Mouse (Mus musculus) cerebellum, postnatal 4 days (tissue): Measurements from ENCODE around the gene Lmcd1.
A peak's percentile ranks its signal among the peaks of the same experiment; 100 is the strongest.

Experiments
- DNase-seq, 2 experiments: peaks; one replicate each; pipeline ENCODE4 v3.0.0; 2022; ENCODE audit warnings: low spot score in 2 of 2, mixed read lengths in 1 of 2

The Lmcd1 gene

DNA sequence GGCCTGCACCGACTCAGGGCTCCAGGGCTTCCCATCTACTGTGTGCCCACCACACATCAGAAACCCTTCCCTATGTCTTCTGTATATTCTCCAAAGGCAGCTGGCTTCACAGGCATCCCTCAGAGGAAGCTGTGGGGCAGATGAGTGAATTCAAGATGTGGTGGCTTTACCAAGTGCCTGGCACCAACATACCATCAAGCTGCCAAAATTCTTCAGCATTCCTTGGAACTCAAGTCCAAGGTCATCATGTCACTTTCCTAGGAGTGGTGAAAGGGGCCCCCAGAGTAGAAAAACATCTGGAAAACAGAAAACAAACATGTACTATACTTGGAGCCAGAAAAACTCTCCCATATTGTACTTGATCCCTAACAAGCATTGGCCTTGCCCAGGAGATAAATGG, 85.8 kb downstream of the Lmcd1 start:
- DNase-seq, result no peak

DNA sequence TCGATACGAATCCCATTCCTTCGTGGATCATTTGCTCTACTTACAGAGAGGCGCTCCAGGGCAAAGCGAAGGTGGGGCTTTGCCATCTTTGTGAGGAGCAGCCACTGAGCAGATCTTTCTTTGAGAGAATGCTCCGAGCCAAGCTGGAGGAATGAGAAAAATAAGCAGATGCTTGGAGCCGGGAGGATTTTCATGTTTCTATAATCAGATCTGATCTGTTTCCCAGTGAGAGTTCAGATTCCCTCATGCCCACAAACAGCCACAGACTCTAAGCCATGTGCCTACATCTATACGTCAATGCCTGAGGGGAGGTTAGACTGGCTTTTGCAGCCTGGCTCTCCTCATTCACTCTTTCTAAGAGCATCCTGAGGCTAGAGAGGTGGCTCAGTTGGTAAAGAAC, 87.1 kb downstream of the Lmcd1 start:
- DNase-seq, result no peak

DNA sequence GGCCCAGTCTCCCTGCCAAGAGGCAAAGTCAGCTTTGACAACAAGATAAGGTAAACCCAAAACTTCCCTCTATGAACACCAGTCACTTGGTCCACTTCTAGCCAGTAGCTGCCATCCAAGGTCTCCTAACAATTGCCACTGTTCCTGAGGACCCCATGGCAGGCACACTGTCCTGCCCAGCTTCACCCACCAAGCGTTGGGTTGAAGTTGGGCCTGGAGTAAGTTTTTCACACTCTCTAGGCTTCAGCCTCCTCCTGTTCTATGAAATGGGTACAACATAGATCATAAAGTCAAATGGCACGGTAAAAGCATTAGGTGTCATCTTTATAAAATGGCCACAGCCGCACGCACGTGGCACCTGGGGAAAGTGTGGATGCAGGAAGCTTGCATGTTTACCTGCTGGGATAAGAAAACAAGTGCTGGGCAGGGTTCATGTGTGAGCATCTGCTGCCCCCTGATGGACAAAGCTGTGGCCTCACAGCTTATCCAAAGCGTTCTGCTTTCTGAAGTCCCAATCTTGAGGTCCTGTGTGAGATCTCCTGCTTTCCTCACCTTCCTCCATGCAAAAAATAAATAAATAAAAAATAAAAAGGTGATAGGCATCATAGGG, 88.9 kb downstream of the Lmcd1 start:
- peak; percentile 70 to 78 for DNase-seq

DNA sequence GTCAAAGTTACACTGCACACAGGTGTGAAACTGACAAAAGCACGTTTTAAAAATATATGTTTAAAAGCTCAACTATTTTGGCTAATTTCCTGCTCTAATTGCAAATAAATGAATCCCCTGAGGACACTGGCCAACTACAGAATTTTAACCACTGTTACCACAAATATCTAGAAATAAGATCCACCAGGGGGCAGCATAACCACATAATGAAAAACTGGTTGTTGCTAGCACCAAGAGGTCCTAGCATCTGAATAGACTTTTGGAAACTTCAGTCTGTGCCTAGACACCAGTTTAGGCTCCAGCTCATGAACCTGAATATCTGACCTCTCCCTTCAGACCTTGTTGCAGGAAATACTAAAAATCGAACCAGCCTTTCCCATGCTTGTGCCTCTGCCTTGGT, 91.0 kb downstream of the Lmcd1 start:
- DNase-seq, result peak in 1 of 2 experiments; percentile 42

DNA sequence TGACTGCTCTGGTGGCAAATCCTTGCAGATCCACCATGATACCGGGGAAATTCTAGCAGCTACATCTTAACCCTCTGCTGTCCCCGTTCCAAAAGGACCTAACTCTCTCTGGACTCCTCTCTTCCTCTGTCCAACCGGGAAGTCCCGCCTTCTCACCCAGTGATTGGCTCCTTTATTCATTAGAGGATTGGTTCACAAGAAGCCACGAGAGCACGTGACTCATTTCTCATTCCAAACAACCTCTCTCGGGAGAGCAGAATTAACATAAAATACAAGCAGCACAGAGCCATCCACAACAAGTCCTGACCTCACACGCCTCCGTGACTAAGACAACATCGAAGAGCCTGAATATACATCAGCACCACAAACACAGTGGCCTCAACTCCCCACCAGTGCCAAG, 91.7 kb downstream of the Lmcd1 start:
- no peak for DNase-seq

DNA sequence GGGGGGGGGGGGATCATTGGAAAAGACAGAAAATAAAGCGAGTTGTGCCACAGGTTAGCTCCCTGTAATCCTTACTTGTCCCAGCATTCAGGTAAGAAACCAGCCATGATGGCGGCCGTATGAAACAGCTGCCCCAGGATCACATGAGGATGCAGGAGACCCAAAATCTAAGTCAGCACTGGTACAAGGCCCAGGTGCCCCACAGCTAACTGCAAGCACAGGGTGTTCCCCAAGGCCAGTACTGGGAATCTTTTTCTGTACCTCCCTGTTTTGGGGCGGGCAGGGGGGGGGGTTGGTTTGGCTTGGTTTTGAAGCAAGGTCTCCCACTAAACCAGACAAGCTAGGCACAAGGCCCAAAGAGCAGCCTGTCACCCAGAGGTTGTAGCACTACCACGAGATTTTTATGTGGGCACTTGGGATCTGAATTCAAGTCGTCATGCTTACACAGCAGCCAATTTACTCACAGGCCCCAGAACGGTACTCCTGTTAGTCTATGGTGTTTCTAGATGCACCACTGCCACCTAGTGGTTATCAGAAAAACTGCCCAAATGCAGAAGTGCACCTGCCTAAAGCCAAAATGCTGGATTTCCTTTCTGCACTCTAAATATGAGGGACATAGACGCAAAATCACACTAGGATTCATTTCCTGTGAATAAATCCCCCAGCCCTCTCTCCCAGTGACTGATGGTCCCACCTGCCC, 100.5 kb downstream of the Lmcd1 start:
- DNase-seq, result peak in 1 of 2 experiments; percentile 28

DNA sequence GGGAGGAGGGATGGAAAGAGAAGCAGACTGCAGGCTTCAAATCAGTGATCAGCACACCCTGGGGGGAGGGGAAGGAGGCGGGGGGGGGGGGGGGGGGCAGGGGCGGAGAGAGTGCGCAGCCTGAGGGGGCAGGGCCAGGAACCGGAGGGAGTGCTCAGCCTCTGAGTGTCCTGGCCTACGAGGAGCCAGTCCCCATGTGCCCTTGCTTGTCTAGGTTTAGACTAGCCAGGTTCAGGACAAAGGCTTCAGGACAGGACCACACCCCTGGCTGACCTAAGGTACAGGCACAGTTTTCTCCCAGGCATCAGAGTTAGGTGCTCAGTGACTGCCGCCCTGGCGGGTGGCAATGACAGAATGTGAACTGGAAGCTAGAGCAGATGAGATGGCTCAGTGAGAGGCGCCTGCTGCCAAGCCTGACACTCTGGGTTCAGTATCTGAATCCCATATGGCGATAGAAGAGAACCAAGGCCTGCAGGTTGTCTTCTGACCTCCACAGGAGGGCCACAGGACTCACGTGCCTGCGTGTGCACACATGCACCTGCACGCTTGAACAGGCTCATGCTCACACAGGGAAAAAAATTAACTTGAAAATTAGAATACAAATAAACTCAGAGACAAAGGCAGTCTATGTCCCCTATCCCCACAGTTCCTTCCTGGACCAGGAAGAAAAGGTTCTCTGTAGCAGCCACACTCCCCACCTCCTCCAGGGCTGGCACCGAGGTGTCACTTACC, 102.3 kb downstream of the Lmcd1 start:
- DNase-seq, result no peak

DNA sequence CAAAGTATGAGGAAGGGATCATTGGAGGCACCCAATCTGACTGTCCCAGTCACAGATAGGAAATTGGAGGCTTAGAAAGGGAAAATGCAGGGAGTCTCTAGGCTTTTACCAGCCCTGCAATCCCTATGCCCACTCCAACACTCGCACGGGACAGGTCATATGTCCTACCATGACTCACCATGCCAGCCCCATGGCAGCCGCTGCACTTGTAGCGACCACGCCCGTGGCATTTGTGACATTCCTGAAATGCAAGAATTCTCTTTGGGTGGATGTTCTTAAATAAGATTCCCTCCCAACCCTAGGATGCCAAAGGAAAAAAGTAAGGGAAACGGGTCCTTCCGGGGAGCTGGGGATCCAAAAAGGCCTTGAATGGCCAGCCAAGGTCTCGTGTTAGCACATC, 105.5 kb downstream of the Lmcd1 start:
- DNase-seq, result no peak
